Mouse (Mus musculus): ENCODE results near the gene Il2rg. TPM values are rescaled to one million over a fixed set of nuclear protein-coding genes. Genes with fewer than 3 reads are reported as not detected.
A peak's percentile ranks its signal among the peaks of the same experiment; 100 is the strongest.

The Il2rg gene
- total and polyA plus RNA-seq, 2 experiments from 2014 or later: 7.8 to 17.2 TPM

DNA sequence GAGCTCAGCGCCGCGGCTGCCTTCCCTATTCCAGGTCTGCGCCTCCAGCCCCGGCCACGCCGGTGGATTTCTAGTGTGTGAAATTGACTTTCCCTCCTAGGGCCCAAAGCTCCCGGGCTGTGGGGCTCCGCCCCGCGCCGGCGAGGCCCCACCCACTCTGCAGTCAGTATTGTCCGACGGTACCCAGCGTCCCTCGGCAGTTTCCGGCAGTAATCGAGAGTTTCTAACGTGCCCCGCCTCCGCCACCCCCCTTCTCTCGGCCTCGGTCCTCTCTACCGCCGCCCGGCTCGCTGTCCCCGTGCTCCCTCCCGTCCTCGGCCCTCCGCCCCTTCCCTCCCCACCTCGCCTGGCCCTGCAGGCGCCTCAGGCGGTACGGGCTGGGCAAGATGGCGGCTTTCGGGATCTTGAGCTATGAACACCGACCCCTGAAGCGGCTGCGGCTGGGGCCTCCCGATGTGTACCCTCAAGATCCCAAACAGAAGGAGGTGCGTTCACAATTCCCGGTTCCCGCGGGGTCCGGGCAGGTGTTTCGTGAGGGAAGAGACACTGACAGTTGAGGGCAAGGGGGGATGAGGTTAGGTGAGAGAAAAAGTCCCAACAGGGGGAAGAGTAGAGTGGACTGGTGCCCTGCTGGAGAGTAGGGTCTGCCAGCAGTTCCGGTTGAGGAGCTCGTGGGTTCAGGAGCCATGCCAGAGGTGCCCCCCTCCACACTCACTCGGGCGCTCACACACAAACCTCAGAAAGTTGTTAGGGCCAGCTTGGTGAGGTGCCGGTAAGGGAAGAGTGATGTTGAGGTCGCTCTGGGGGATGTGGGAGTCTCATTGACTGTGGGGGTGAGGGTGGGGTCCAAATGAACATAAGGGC lies 6.1 kb upstream of the Il2rg start, which contains the start of gene Med12:
Med12 (plus strand) TSS at position 156 of the 864 bp plus-strand sequence.
- peak; percentile 99 for ATAC-seq (ENCODE audit: insufficient read depth, low read depth)
- Histone ChIP-seq H3K4me2 (ENCODE audit: low read depth, low read length) (peak within 1 kb of the TSS; percentile 66), H3K9ac (replicated peaks; ENCODE audit: low read depth, low read length) (peak within 1 kb of the TSS; percentile 74), H3K27ac (ENCODE audit: low read depth) (peak within 1 kb of the TSS; percentile 72), H3K36me3 (replicated peaks; ENCODE audit: control insufficient read depth, insufficient read depth, low read length) (peaks cover 17% of the 10 kb centered on the region), H3K4me3 (ENCODE audit: low read depth, low read length) (peak within 1 kb of the TSS; percentile 70), H3K27me3 (ENCODE audit: control insufficient read depth, insufficient read depth, low read length) (no peaks in the 10 kb centered on the region), H3K9me3 (replicated peaks; ENCODE audit: control insufficient read depth, low read length) (no peaks in the 10 kb centered on the region), H3K4me1 (ENCODE audit: control insufficient read depth, insufficient read depth) (no peaks in the 10 kb centered on the region)
- 17% methylated on average over 54 of the region's 54 CpGs for WGBS
- peak; percentile 90 for DNase-seq (ENCODE audit: low spot score)
- TF ChIP-seq CTCF (IDR thresholded peaks at IDR 0.05; ENCODE audit: low read depth) (no peak), EP300 (IDR thresholded peaks at IDR 0.05; ENCODE audit: low read depth) (no peak)

GRCm38 (mm10) chrX:101273410-101273809 lies 5.4 kb upstream of the Il2rg start:
- Histone ChIP-seq H3K27me3 (ENCODE audit: control insufficient read depth, insufficient read depth, low read length) (no peaks in the 10 kb centered on the region), H3K4me1 (ENCODE audit: control insufficient read depth, insufficient read depth) (no peaks in the 10 kb centered on the region; the same call in 1 of the 2 replicates), H3K27ac (ENCODE audit: low read depth) (peak overlapping the region; percentile 26; the same call in 1 of the 2 replicates), H3K4me3 (ENCODE audit: low read depth, low read length) (peak overlapping the region; percentile 70), H3K4me2 (ENCODE audit: low read depth, low read length) (peak overlapping the region; percentile 66), H3K9ac (replicated peaks; ENCODE audit: low read depth, low read length) (peak overlapping the region; percentile 74; the same call in 1 of the 2 replicates), H3K9me3 (replicated peaks; ENCODE audit: control insufficient read depth, low read length) (no peaks in the 10 kb centered on the region), H3K36me3 (replicated peaks; ENCODE audit: control insufficient read depth, insufficient read depth, low read length) (peaks cover 10% of the 10 kb centered on the region)
- no peak for ATAC-seq (ENCODE audit: insufficient read depth, low read depth)
- TF ChIP-seq CTCF (IDR thresholded peaks at IDR 0.05; ENCODE audit: low read depth): no peak
- no peak for TF ChIP-seq EP300 (IDR thresholded peaks at IDR 0.05; ENCODE audit: low read depth)
- WGBS: 32% methylated on average over 6 of the region's 6 CpGs
- no peak for DNase-seq (ENCODE audit: low spot score)

- H3K4me2 ChIP-seq (ENCODE audit: low read depth, low read length): peak within 1 kb of the TSS; percentile 47
- H3K9ac ChIP-seq (replicated peaks; ENCODE audit: low read depth, low read length): no peak within 1 kb of the TSS
- peak within 1 kb of the TSS; percentile 61; the same call in 1 of the 2 replicates for H3K27ac ChIP-seq (ENCODE audit: low read depth)
- WGBS: 56% methylated on average over 3 of the region's 3 CpGs
- no peaks in the 10 kb centered on the region for H3K27me3 ChIP-seq (ENCODE audit: control insufficient read depth, insufficient read depth, low read length)
- no peaks in the 10 kb centered on the region for H3K9me3 ChIP-seq (replicated peaks; ENCODE audit: control insufficient read depth, low read length)
- peak within 1 kb of the TSS; percentile 34 for H3K4me3 ChIP-seq (ENCODE audit: low read depth, low read length)
- H3K4me1 ChIP-seq (ENCODE audit: control insufficient read depth, insufficient read depth): no peaks in the 10 kb centered on the region; the same call in 1 of the 2 replicates
- no peak for ATAC-seq (ENCODE audit: insufficient read depth, low read depth)
- TF ChIP-seq CTCF (IDR thresholded peaks at IDR 0.05; ENCODE audit: low read depth) (no peak), EP300 (IDR thresholded peaks at IDR 0.05; ENCODE audit: low read depth) (no peak)
- no peaks in the 10 kb centered on the region for H3K36me3 ChIP-seq (replicated peaks; ENCODE audit: control insufficient read depth, insufficient read depth, low read length)
- DNase-seq (ENCODE audit: low spot score): no peak
Observed at GRCm38 (mm10) chrX:101268755-101269124, 685 bp upstream of the Il2rg start, which contains the start of gene Gm20489. Gene Gm20489 (minus strand): TSS chrX:101269023.

DNA sequence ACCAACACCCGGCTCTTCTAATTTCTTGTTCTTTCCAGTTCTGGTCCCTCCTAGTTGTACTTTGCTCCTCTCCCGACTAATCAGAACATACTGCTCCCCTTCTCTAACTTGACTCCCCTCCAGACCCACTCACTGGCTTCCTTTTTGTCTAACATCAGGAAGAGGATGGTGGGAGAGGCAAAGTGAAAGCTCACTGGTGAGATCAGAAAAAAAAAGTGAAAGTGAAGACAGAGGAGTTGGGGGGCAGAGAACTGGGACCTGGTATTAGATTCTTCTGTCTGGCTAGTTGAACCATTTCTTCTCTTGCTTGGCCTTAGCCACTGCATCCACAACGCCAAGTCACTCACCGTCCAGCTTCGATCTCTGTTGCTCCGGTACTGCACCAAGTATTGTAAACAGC lies 1.4 kb downstream of the Il2rg start:
- Histone ChIP-seq H3K4me2 (ENCODE audit: low read depth, low read length) (peak overlapping the region; percentile 47; the same call in 1 of the 2 replicates), H3K9me3 (replicated peaks; ENCODE audit: control insufficient read depth, low read length) (no peaks in the 10 kb centered on the region), H3K4me3 (ENCODE audit: low read depth, low read length) (no peak overlapping the region), H3K9ac (replicated peaks; ENCODE audit: low read depth, low read length) (no peak overlapping the region), H3K27me3 (ENCODE audit: control insufficient read depth, insufficient read depth, low read length) (no peaks in the 10 kb centered on the region), H3K4me1 (ENCODE audit: control insufficient read depth, insufficient read depth) (no peaks in the 10 kb centered on the region; the same call in 1 of the 2 replicates), H3K27ac (ENCODE audit: low read depth) (no peak overlapping the region), H3K36me3 (replicated peaks; ENCODE audit: control insufficient read depth, insufficient read depth, low read length) (no peaks in the 10 kb centered on the region)
- no peak for ATAC-seq (ENCODE audit: insufficient read depth, low read depth)
- DNase-seq (ENCODE audit: low spot score): no peak
- TF ChIP-seq CTCF (IDR thresholded peaks at IDR 0.05; ENCODE audit: low read depth) (no peak), EP300 (IDR thresholded peaks at IDR 0.05; ENCODE audit: low read depth) (no peak)
- 89% methylated on average over 6 of the region's 6 CpGs for WGBS

DNA sequence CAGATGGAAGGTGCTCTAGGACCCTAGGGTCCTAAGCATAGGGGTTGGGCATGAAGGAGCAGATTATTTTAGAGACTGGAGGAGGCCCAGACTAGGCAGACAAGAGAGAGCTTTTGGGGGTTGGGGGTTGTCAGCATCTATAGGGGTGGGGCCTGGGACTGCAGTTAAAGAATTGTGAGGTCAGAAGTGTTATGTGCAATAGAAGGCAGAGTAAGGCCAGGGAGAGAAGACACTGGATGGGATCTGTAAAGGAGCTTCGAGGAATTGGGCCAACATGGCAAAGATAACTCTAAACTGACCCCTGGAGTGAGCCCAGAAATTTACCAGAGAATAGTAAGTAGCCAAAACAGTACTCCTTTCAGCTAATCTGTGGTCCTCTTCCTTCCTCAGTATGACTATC lies 4.2 kb downstream of the Il2rg start, which contains the start of gene Gm614:
Gm614 (minus strand) TSS at position 101 of the 400 bp plus-strand sequence.
- Histone ChIP-seq H3K27ac (ENCODE audit: low read depth) (no peak within 1 kb of the TSS), H3K36me3 (replicated peaks; ENCODE audit: control insufficient read depth, insufficient read depth, low read length) (peaks cover 1% of the 10 kb centered on the region; the same call in 1 of the 2 replicates), H3K4me3 (ENCODE audit: low read depth, low read length) (no peak within 1 kb of the TSS), H3K27me3 (ENCODE audit: control insufficient read depth, insufficient read depth, low read length) (no peaks in the 10 kb centered on the region), H3K4me2 (ENCODE audit: low read depth, low read length) (no peak within 1 kb of the TSS), H3K4me1 (ENCODE audit: control insufficient read depth, insufficient read depth) (no peaks in the 10 kb centered on the region; the same call in 1 of the 2 replicates), H3K9ac (replicated peaks; ENCODE audit: low read depth, low read length) (no peak within 1 kb of the TSS), H3K9me3 (replicated peaks; ENCODE audit: control insufficient read depth, low read length) (no peaks in the 10 kb centered on the region)
- TF ChIP-seq CTCF (IDR thresholded peaks at IDR 0.05; ENCODE audit: low read depth) (no peak), EP300 (IDR thresholded peaks at IDR 0.05; ENCODE audit: low read depth) (no peak)
- WGBS: 36% methylated on average over 1 of the region's 1 CpGs
- no peak for ATAC-seq (ENCODE audit: insufficient read depth, low read depth)
- no peak for DNase-seq (ENCODE audit: low spot score)

Data from heart, postnatal 0 days (tissue).